ENCODE assay signal across 9 mouse cellular contexts in the genomic region with DNA sequence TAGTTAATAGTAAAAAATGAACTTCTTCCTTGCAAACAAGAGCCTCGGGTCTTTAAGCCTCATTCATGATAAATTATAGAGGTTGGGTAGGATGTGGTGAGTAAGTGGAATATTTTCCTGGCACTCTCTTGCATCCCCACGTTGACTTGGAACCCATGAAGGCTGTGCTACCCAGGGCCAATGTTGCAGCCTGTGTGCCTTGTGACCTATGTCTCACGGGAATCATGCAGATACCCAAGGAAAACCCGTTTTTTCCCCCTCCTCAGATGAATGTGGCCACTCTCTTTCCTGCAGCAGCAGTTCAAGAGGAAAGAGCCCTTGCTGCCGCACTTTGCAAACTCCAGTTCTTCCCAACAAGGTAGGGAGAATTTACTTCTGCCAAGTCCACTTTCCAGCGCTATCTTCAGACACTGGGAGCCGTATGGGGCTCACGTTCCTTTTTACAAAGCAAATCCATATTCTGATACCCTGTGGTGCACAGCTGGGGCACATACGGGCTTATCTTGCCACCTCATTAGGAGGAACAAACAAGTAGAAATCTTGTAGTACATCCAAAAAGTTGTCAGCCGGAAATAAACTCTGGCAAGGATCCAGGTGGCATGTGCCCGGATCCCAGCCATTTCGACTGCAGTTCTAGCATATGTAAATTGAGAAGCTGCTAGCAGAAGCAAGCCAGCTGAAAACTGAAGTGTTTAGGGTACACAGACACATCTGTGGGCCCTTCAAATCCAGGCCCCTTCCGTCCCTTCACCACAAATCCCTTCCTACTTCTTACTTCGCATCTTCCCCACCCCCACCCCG.
DNase-seq lines count a peak whose midpoint lies in the region; ATAC-seq lines count a peak whose summit lies in the region.
"Had no signal": no experiment of that assay in that cellular context is flagged by ENCODE, and none has a peak within 500 bp of the region (broad histone marks: within the 10 kb centered on the region; RNA-seq: fewer than 3 reads in every experiment).

No protein-coding gene starts in this region.

- H3K9ac ChIP-seq in intestine, embryonic 16.5 days (ENCODE audit: low read depth, low read length) = no peak overlapping the region
- no peak overlapping the region for H3K9ac ChIP-seq in lung, embryonic 16.5 days (ENCODE audit: low read length)
- H3K9ac ChIP-seq in stomach, embryonic 16.5 days (ENCODE audit: low read length) = no peak overlapping the region

- H3K4me2 ChIP-seq in intestine, embryonic 16.5 days (ENCODE audit: low read depth, low read length) = no peak overlapping the region
- H3K4me2 ChIP-seq in lung, embryonic 16.5 days (ENCODE audit: low read depth, low read length) = peak overlapping the region; percentile 18; the same call in 1 of the 2 replicates
- H3K4me2 ChIP-seq in stomach, embryonic 16.5 days (ENCODE audit: low read depth, low read length) = no peak overlapping the region

- H3K4me1 ChIP-seq in intestine, embryonic 16.5 days (ENCODE audit: control insufficient read depth, insufficient read depth, low read length) = 0 out of 2 replicates have a peak, but pooled peaks cover 9% of the 10 kb centered on the region
- peaks cover 29% of the 10 kb centered on the region for H3K4me1 ChIP-seq in lung, embryonic 16.5 days (replicated peaks; ENCODE audit: control insufficient read depth, insufficient read depth, low read length)
- H3K4me1 ChIP-seq in stomach, embryonic 16.5 days (ENCODE audit: control insufficient read depth, insufficient read depth, low read length) = peaks cover 13% of the 10 kb centered on the region

- H3K27me3 ChIP-seq in intestine, embryonic 16.5 days (replicated peaks; ENCODE audit: control insufficient read depth, insufficient read depth, low read length) = no peaks in the 10 kb centered on the region
- H3K27me3 ChIP-seq in lung, embryonic 16.5 days (ENCODE audit: control insufficient read depth, insufficient read depth, low read depth, low read length) = no peaks in the 10 kb centered on the region; the same call in 1 of the 2 replicates
- H3K27me3 ChIP-seq in stomach, embryonic 16.5 days (ENCODE audit: control insufficient read depth, insufficient read depth, low read length) = no peaks in the 10 kb centered on the region; the same call in 1 of the 2 replicates

- H3K36me3 ChIP-seq in intestine, embryonic 16.5 days (ENCODE audit: control insufficient read depth, insufficient read depth, low read length) = no peaks in the 10 kb centered on the region
- no peaks in the 10 kb centered on the region for H3K36me3 ChIP-seq in lung, embryonic 16.5 days (ENCODE audit: control insufficient read depth, insufficient read depth, low read length)
- H3K36me3 ChIP-seq in stomach, embryonic 16.5 days (ENCODE audit: control insufficient read depth, insufficient read depth, low read length) = no peaks in the 10 kb centered on the region

- H3K4me3 ChIP-seq in intestine, embryonic 16.5 days (ENCODE audit: low read length) = no peak overlapping the region
- H3K4me3 ChIP-seq in lung, embryonic 16.5 days (ENCODE audit: low read length) = no peak overlapping the region
- no peak overlapping the region for H3K4me3 ChIP-seq in stomach, embryonic 16.5 days (replicated peaks; ENCODE audit: low read length)

- ATAC-seq in intestine, embryonic 16.5 days = peak; percentile 31; the same call in 1 of the 2 replicates
- ATAC-seq in lung, embryonic 16.5 days (ENCODE audit: low read depth) = peak; percentile 94
- peak; percentile 71 for ATAC-seq in stomach, embryonic 16.5 days (ENCODE audit: insufficient read depth, low FRiP score)

- no peak overlapping the region for H3K27ac ChIP-seq in intestine, embryonic 16.5 days (ENCODE audit: low read length)
- peak overlapping the region; percentile 33 for H3K27ac ChIP-seq in lung, embryonic 16.5 days (ENCODE audit: low read length)
- H3K27ac ChIP-seq in stomach, embryonic 16.5 days (ENCODE audit: low read length) = no peak overlapping the region
- H3K27ac ChIP-seq: macrophage had no signal

- DNase-seq in adrenal gland, postnatal 14 days = peak; percentile 13
- DNase-seq in adrenal gland, adult 18-20 months (ENCODE audit: low spot score in 2 of 2) = no peak
- DNase-seq in urinary bladder, postnatal 14 days (ENCODE audit: low spot score) = peak; percentile 14
- DNase-seq in urinary bladder, adult 2 months (ENCODE audit: low spot score) = no peak
- no peak for DNase-seq in ovary, postnatal 10 days (ENCODE audit: low spot score)

- WGBS in intestine, embryonic 16.5 days = 40% methylated on average over 15 of the region's 15 CpGs
- 10% methylated on average over 15 of the region's 15 CpGs for WGBS in lung, embryonic 16.5 days
- WGBS in stomach, embryonic 16.5 days = 32% methylated on average over 15 of the region's 15 CpGs

- no peaks in the 10 kb centered on the region for H3K9me3 ChIP-seq in intestine, embryonic 16.5 days (ENCODE audit: control insufficient read depth, low read length)
- H3K9me3 ChIP-seq in lung, embryonic 16.5 days (ENCODE audit: control insufficient read depth, low read length) = no peaks in the 10 kb centered on the region
- no peaks in the 10 kb centered on the region for H3K9me3 ChIP-seq in stomach, embryonic 16.5 days (replicated peaks; ENCODE audit: control insufficient read depth, low read length)

Comparison
In these comparisons a context has a peak if more than half of its experiments do, and no peak if none do; other contexts are left out.
1. DNase-seq: peak in adrenal gland, postnatal 14 days (single experiment) and urinary bladder, postnatal 14 days (single experiment); none in adrenal gland, adult 18-20 months (0 of 2), urinary bladder, adult 2 months (single experiment) and ovary, postnatal 10 days (single experiment).
2. ATAC-seq: peak in every context shown above with its lines; median percentile 94 in lung, embryonic 16.5 days; 71 in stomach, embryonic 16.5 days; 31 in intestine, embryonic 16.5 days.